Mouse (Mus musculus) bone marrow, adult 2 months (tissue): ENCODE data around the gene Med26.

Experiments
- CTCF ChIP-seq: fragments of 200-500 bp; IDR thresholded peaks from 2 replicates; pipeline ENCODE4 v1.5.1; 2011; ENCODE audit warnings: low read length, control low read depth; ENCODE audit not compliant: control insufficient read depth, insufficient read depth
- POLR2A ChIP-seq: fragments of 200-500 bp; IDR thresholded peaks from 2 replicates; pipeline ENCODE4 v1.6.1; 2011; ENCODE audit warnings: low read depth, mild to moderate bottlenecking, control low read depth, low read length, borderline replicate concordance; ENCODE audit not compliant: control insufficient read depth

DNA sequence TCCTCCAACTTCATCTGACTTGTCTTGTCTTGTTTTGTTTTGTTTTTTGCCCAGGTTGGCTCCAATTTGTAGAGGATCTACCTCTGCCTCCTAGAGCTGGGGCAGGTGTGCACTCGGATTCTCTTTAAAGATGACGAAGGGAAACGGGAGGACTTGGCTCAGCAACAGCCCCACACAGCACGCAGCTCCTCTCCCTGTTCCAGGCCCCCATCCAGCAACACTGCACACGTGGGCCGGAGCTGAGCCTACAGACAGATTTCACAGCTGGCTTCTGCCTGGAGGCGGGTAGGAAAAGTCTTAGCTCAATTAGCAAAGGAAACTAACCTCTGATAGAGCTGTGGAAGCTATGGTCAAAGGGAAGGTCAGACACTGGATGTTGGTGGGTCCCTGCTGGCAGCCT, 41.2 kb upstream of the Med26 start:
- TF ChIP-seq CTCF (no peak), POLR2A (no peak)
